Mouse (Mus musculus) embryo, embryonic 9.5 days (tissue): ENCODE measurements at regions not wholly inside any gene's neighbourhood (a gene's known extent, or its start where the extent isn't known, plus 50 kb on each side); places are given as distances from the start of the nearest gene placed in this dataset.
"Not testable (repeated sequence)": the region's sequence is repeated elsewhere in the genome, so short reads cannot be mapped to it uniquely, and the experiment has no call there.

ENCODE experiments used
- DNase-seq: peaks from one replicate; pipeline ENCODE4 v3.0.0-alpha.2; 2017; ENCODE audit errors: extremely low spot score

GRCm38 (mm10) chr17:47271979-47272677 is 96.6 kb upstream of the Mrps10 start:
- no peak for DNase-seq

GRCm38 (mm10) chr17:47269053-47269891 is 99.4 kb upstream of the Mrps10 start:
- no peak for DNase-seq

DNA sequence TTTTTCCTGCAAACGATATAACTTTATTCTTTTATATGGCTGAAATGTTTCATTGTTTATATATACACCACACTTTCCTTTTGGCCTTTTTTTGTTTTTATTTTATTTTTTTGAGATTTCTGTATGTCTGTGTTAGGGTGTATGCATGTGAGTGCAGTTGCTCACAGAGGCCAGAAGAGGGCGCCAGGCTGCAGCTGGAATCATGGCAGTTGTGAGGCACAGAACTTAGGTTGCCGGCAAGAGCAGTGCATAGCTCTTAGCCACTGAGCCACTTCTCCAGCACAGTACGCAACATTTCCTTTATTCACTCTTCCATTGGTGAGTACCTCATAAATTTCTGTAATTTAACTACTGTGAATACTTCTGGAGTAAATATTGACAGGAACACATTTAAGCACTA is 100.8 kb upstream of the Mrps10 start:
- DNase-seq, result no peak

DNA sequence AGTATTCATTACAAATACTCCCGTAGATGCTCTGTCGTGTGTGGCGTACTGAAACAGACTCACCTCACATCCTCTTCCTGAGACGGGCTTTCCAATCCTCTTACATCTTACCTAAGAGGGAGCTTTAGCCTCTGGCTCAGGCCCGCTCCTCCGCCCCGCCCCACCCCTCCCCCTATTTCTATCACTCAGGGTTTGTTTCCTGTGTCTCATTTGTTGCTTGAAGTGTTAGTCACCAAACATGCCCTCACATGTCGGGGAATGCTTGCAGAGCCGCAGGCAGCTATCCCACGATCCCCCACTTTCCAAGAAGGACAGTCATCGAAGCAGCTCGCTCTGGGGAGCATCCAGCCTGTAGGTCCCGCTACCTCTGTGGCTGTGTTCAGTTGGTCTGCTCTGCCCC is 101.6 kb upstream of the Mrps10 start:
- DNase-seq, result no peak

DNA sequence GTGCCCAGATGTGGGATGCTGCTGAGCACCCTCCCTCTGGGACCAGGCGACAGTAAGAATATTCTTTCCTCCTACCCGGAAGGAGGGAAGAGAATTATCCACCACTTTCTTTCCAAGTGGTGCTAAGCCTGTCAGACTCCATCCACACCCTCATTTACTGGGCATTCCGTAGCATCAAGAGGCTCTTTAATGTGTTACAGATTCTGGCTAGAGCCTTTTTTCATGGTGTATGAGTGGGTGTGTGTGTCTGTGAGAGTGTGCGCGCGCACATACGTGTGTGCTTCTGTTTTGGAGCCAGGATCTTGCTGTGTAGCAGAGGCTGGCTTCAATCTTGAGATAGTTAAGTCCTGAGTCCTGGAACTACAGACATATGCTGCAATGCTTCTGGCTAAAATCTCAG is 102.4 kb upstream of the Mrps10 start:
- no peak for DNase-seq

GRCm38 (mm10) chr17:47262986-47263385 is 105.7 kb upstream of the Mrps10 start:
- no peak for DNase-seq

GRCm38 (mm10) chr17:47262141-47262540 is 106.5 kb upstream of the Mrps10 start:
- DNase-seq, result no peak

- DNase-seq, result no peak
These were observed 107.7 kb upstream of the Mrps10 start for GRCm38 (mm10) chr17:47260976-47261375.

DNA sequence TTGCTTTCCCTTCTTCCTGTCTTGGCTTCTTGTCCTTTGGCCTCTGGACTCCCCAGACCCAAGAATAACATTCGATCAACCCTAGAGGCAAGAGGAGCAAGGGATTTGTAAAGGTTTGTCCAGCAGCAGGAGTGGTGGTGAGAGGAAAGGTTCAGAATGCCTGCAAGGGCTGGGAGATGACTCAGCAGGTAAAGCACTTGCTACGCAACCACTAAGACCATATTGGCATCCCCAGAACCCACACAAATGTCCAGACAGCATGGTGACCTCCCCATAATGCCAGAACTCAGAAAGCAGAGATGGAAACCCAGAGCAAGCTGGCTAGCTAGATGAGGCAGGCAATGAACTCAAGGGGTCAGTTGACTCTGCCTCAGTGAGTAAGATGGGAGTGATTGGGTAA is 110.4 kb upstream of the Mrps10 start:
- no peak for DNase-seq

DNA sequence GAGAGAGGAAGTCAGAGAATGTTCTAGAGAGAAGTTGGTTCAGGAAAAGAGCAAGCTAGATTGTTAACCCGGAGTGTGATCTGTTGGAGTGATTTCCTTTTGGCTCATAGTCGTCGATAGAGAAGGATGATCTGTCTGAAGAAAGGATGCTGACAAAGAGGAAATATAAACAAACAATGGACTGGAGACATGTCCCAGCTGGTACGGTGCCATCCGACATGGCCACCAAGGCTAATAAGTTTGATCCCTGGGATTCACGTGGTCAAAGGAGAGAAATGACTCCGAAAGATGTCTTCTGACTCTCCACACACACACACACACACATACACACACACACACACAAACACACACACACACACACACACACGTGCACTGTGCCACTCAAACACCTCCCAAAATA is 113.5 kb upstream of the Mrps10 start:
- no peak for DNase-seq

DNA sequence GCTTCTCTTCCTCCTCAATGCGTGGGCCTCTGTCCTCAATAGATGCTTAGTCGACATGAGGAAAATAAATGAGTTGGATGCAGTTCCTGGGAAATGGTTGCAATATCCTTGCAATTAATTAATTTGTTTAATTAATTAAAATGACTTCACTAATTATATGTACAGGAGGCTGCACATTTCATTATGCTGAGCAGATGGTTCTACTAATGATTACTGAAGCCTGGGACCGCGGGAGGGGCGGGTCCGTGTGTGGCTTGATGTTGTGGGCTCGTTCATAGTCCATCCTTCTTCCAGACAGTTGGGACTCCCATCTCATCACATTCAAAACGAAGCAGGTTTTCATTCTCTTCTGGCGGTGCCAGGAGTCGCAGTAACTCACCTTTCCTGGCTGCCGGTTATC is 114.7 kb upstream of the Mrps10 start:
- DNase-seq, result no peak

DNA sequence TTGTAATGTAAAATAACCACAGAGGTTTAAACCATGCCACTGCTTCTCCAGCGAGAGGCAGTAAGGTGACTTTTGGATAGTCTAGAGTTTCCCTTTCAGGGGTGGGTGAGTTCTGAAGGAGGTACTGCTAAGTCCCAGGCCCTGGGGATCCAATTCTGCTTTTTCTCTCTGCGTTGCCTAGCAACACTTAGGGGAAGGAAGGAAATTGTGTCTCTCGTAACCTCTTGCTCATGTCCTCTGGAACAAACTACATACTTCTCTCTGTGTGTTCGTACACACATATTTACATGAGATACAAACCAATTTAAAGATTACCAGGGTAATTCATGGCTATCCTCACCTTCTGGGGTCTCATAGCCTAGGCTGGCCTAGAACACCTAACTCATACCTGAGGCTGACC is 118.7 kb upstream of the Mrps10 start:
- no peak for DNase-seq

DNA sequence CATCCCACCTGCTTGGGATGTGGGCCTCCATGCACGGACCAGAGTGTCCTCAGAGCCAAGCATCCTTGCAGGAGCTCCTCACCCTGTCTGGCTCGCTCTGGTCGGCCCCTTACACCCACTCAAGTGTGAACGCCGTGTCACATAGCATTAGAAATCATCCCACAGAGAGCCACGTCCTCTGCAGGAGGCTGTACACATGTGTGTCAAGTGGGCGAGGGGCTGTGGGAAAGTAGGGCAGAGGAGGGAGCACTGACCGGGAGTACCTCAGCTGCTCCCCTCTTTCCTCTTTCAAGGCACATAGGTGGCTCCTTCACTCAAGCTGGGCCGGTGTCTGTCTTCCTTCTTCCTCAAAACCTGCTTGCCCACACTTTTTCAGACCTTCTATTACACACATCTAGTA is 119.5 kb upstream of the Mrps10 start:
- no peak for DNase-seq

GRCm38 (mm10) chr17:47248053-47248452 is 120.6 kb upstream of the Mrps10 start:
- no peak for DNase-seq

- DNase-seq, result no peak
These were observed 121.2 kb upstream of the Mrps10 start for GRCm38 (mm10) chr17:47247516-47247915.

- no peak for DNase-seq
These were observed 122.1 kb upstream of the Mrps10 start for GRCm38 (mm10) chr17:47246605-47247004.

DNA sequence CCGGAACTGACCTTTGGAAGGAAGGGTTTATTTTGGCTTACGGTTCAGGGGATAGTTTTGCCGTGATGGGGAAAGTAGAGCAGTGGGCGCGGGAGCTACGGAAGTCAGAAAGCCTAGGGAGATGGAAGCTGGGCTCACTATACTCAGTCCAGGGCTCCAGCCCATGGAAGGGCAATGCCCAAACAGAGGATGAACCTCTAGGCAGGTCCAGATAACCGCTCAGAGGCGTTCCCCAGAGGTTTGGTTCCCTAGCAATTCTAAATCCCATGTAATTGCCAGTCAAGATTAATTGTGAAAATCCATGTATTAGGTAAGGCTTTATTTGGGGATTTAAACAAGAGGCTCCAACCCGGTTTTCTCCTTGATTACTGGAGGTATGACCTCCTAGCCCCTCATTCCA is 123.1 kb upstream of the Mrps10 start:
- DNase-seq, result no peak

- DNase-seq, result no peak
These were observed 129.6 kb upstream of the Mrps10 start for GRCm38 (mm10) chr17:47239086-47239485.

DNA sequence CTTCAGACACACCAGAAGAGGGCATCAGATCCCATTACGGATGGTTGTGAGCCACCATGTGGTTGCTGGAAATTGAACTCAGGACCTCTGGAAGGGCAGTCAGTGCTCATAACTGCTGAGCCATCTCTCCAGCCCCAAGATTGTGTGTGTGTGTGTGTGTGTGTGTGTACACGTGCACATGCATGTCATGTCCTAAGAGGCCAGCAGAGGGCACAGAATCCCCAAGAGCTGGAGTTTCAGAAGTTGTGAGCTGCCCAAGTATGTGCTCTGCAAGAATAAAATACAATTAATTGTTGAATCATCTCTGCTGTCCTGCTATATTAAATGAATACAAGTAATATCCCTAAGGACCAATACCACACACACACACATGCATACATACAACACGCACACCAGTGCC is 130.8 kb upstream of the Mrps10 start:
- DNase-seq, result not testable (repeated sequence)

- no peak for DNase-seq
These were observed 134.3 kb upstream of the Mrps10 start for GRCm38 (mm10) chr17:47234343-47234742.

DNA sequence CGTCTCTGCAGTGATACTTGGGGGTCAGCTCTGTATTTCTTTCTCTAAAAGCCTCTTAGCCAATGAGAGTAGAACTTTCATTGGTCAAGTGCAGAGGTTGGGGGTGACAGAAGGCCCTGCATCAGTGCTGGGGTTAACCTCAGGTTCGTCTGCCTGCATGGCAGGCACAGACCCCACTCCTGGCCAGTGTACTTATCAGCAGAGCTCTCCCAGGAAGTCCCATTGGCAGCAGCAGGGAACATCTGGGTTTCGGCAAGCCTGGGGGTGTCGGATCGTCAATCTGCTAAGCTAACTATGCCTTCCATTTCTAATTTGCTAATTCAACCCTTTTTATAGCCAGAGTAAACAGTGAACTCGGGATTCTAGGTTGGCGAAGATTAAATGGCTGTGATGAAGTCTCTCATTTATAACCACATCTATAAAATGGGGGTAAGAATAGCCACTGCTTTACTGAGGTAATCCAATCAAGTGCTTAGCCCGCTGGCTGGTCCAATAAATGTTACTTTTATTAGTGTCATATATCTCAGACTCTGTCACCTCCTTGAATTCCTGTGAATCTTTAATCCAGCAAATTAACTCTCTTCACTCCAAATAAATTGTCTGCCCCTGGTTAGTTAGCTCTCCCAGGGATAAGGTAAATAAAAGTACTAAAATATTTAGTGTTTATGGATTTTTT is 135.5 kb upstream of the Mrps10 start:
- DNase-seq, result no peak

GRCm38 (mm10) chr17:47230715-47231114 is 138.0 kb upstream of the Mrps10 start:
- no peak for DNase-seq

GRCm38 (mm10) chr17:47226391-47226790 is 142.3 kb upstream of the Mrps10 start:
- DNase-seq, result no peak
